Mouse (Mus musculus): Measurements from ENCODE around the gene Lyst. TPM values are rescaled to one million over a fixed set of nuclear protein-coding genes. Genes with fewer than 3 reads are reported as not detected.
"Not testable (repeated sequence)": the region's sequence is repeated elsewhere in the genome, so short reads cannot be mapped to it uniquely, and the experiment has no call there.

The Lyst gene
- polyA plus RNA-seq, 1 experiment from 2014 or later = 1.1 TPM

- 87% methylated on average over 6 of the region's 6 CpGs for WGBS
- no peak overlapping the region for H3K4me3 ChIP-seq (ENCODE audit: low read depth, low read length)
- H3K9me3 ChIP-seq (ENCODE audit: control insufficient read depth) = no peaks in the 10 kb centered on the region
- H3K4me2 ChIP-seq (replicated peaks; ENCODE audit: low read depth) = no peak overlapping the region
- ATAC-seq = no peak
- no peaks in the 10 kb centered on the region for H3K27me3 ChIP-seq (replicated peaks; ENCODE audit: control insufficient read depth, insufficient read depth, low read length)
- no peaks in the 10 kb centered on the region for H3K36me3 ChIP-seq (ENCODE audit: control insufficient read depth, insufficient read depth)
- no peaks in the 10 kb centered on the region for H3K4me1 ChIP-seq (replicated peaks; ENCODE audit: control insufficient read depth, insufficient read depth, low read length)
- TF ChIP-seq CTCF (IDR thresholded peaks at IDR 0.05; ENCODE audit: low read depth) = no peak
- H3K9ac ChIP-seq (ENCODE audit: low read depth, low read length) = no peak overlapping the region
- no peak overlapping the region for H3K27ac ChIP-seq (ENCODE audit: low read depth, low read length)
These were observed 47.8 kb downstream of the Lyst start for GRCm38 (mm10) chr13:13637981-13638380.

GRCm38 (mm10) chr13:13638725-13639124 is 48.5 kb downstream of the Lyst start:
- 86% methylated on average over 4 of the region's 4 CpGs for WGBS
- H3K9ac ChIP-seq (ENCODE audit: low read depth, low read length) = no peak overlapping the region
- H3K27ac ChIP-seq (ENCODE audit: low read depth, low read length) = no peak overlapping the region
- H3K4me2 ChIP-seq (replicated peaks; ENCODE audit: low read depth) = no peak overlapping the region
- TF ChIP-seq CTCF (IDR thresholded peaks at IDR 0.05; ENCODE audit: low read depth) = no peak
- no peaks in the 10 kb centered on the region for H3K9me3 ChIP-seq (ENCODE audit: control insufficient read depth)
- no peak overlapping the region for H3K4me3 ChIP-seq (ENCODE audit: low read depth, low read length)
- H3K4me1 ChIP-seq (replicated peaks; ENCODE audit: control insufficient read depth, insufficient read depth, low read length) = no peaks in the 10 kb centered on the region
- ATAC-seq = no peak
- no peaks in the 10 kb centered on the region for H3K36me3 ChIP-seq (ENCODE audit: control insufficient read depth, insufficient read depth)
- H3K27me3 ChIP-seq (replicated peaks; ENCODE audit: control insufficient read depth, insufficient read depth, low read length) = no peaks in the 10 kb centered on the region

- WGBS = 80% methylated on average over 3 of the region's 3 CpGs
- no peak for ATAC-seq
- H3K9ac ChIP-seq (ENCODE audit: low read depth, low read length) = no peak overlapping the region
These were observed 57.1 kb downstream of the Lyst start for GRCm38 (mm10) chr13:13647296-13647695.

GRCm38 (mm10) chr13:13655453-13655852 is 65.3 kb downstream of the Lyst start:
- H3K9me3 ChIP-seq (ENCODE audit: control insufficient read depth) = no peaks in the 10 kb centered on the region
- no peak overlapping the region for H3K9ac ChIP-seq (ENCODE audit: low read depth, low read length)

More at GRCm38 (mm10) chr13:13647296-13647695, 57.1 kb downstream of the Lyst start:
- no peaks in the 10 kb centered on the region for H3K4me1 ChIP-seq (replicated peaks; ENCODE audit: control insufficient read depth, insufficient read depth, low read length)
- no peaks in the 10 kb centered on the region for H3K27me3 ChIP-seq (replicated peaks; ENCODE audit: control insufficient read depth, insufficient read depth, low read length)
- TF ChIP-seq CTCF (IDR thresholded peaks at IDR 0.05; ENCODE audit: low read depth) = no peak
- H3K36me3 ChIP-seq (ENCODE audit: control insufficient read depth, insufficient read depth) = 0 out of 2 replicates have a peak, but pooled peaks cover 3% of the 10 kb centered on the region
- no peak overlapping the region for H3K4me2 ChIP-seq (replicated peaks; ENCODE audit: low read depth)
- no peak overlapping the region for H3K27ac ChIP-seq (ENCODE audit: low read depth, low read length)
- no peaks in the 10 kb centered on the region for H3K9me3 ChIP-seq (ENCODE audit: control insufficient read depth)
- H3K4me3 ChIP-seq (ENCODE audit: low read depth, low read length) = no peak overlapping the region

GRCm38 (mm10) chr13:13666103-13666502 is 75.9 kb downstream of the Lyst start:
- not testable (repeated sequence) for H3K9me3 ChIP-seq (ENCODE audit: control insufficient read depth); H3K4me3 ChIP-seq (ENCODE audit: low read depth, low read length); ATAC-seq; H3K27ac ChIP-seq (ENCODE audit: low read depth, low read length); H3K4me2 ChIP-seq (replicated peaks; ENCODE audit: low read depth); H3K27me3 ChIP-seq (replicated peaks; ENCODE audit: control insufficient read depth, insufficient read depth, low read length); H3K36me3 ChIP-seq (ENCODE audit: control insufficient read depth, insufficient read depth); H3K4me1 ChIP-seq (replicated peaks; ENCODE audit: control insufficient read depth, insufficient read depth, low read length); H3K9ac ChIP-seq (ENCODE audit: low read depth, low read length)
- 84% methylated on average over 2 of the region's 2 CpGs for WGBS

More at GRCm38 (mm10) chr13:13655453-13655852, 65.3 kb downstream of the Lyst start:
- 95% methylated on average over 3 of the region's 3 CpGs for WGBS
- no peak overlapping the region for H3K4me2 ChIP-seq (replicated peaks; ENCODE audit: low read depth)
- 0 out of 2 replicates have a peak, but pooled peaks cover 3% of the 10 kb centered on the region for H3K36me3 ChIP-seq (ENCODE audit: control insufficient read depth, insufficient read depth)
- H3K27ac ChIP-seq (ENCODE audit: low read depth, low read length) = no peak overlapping the region
- no peaks in the 10 kb centered on the region for H3K27me3 ChIP-seq (replicated peaks; ENCODE audit: control insufficient read depth, insufficient read depth, low read length)
- no peak for ATAC-seq
- no peak overlapping the region for H3K4me3 ChIP-seq (ENCODE audit: low read depth, low read length)
- no peaks in the 10 kb centered on the region for H3K4me1 ChIP-seq (replicated peaks; ENCODE audit: control insufficient read depth, insufficient read depth, low read length)
- no peak for TF ChIP-seq CTCF (IDR thresholded peaks at IDR 0.05; ENCODE audit: low read depth)

GRCm38 (mm10) chr13:13670669-13671068 is 80.5 kb downstream of the Lyst start:
- Histone ChIP-seq H3K9me3 (ENCODE audit: control insufficient read depth) (no peaks in the 10 kb centered on the region), H3K27ac (ENCODE audit: low read depth, low read length) (no peak overlapping the region), H3K9ac (ENCODE audit: low read depth, low read length) (no peak overlapping the region), H3K36me3 (ENCODE audit: control insufficient read depth, insufficient read depth) (0 out of 2 replicates have a peak, but pooled peaks cover 7% of the 10 kb centered on the region), H3K4me2 (replicated peaks; ENCODE audit: low read depth) (no peak overlapping the region), H3K4me3 (ENCODE audit: low read depth, low read length) (no peak overlapping the region), H3K27me3 (replicated peaks; ENCODE audit: control insufficient read depth, insufficient read depth, low read length) (no peaks in the 10 kb centered on the region), H3K4me1 (replicated peaks; ENCODE audit: control insufficient read depth, insufficient read depth, low read length) (no peaks in the 10 kb centered on the region)
- WGBS = 51% methylated on average over 5 of the region's 5 CpGs
- no peak for TF ChIP-seq CTCF (IDR thresholded peaks at IDR 0.05; ENCODE audit: low read depth)
- ATAC-seq = no peak
